Mouse (Mus musculus): ENCODE data around the gene Tspan8. TPM values are rescaled to one million over a fixed set of nuclear protein-coding genes. Genes with fewer than 3 reads are reported as not detected.

The Tspan8 gene
- polyA plus RNA-seq, 1 experiment from 2014 or later, result 5.3 TPM

- peaks cover 4% of the 10 kb centered on the region; the same call in 1 of the 2 replicates for H3K4me1 ChIP-seq
- H3K4me3 ChIP-seq (replicated peaks), result no peak overlapping the region
- H3K36me3 ChIP-seq, result no peaks in the 10 kb centered on the region
- ATAC-seq (ENCODE audit: insufficient number of reproducible peaks, low FRiP score, low TSS enrichment, low read depth), result no peak
- no peak overlapping the region for H3K27ac ChIP-seq (replicated peaks)
- H3K27me3 ChIP-seq, result no peaks in the 10 kb centered on the region
- no peak overlapping the region for H3K9ac ChIP-seq
- H3K9me3 ChIP-seq (replicated peaks), result no peaks in the 10 kb centered on the region
- H3K4me2 ChIP-seq (replicated peaks), result peak overlapping the region; percentile 19
- 39% methylated on average over 18 of the region's 18 CpGs for WGBS
Measured at GRCm38 (mm10) chr10:115846930-115847329, 30.3 kb downstream of the Tspan8 start.

GRCm38 (mm10) chr10:115848511-115848910 is 31.9 kb downstream of the Tspan8 start:
- Histone ChIP-seq H3K9ac (no peak overlapping the region), H3K27me3 (no peaks in the 10 kb centered on the region), H3K4me3 (replicated peaks) (no peak overlapping the region), H3K36me3 (no peaks in the 10 kb centered on the region), H3K4me2 (replicated peaks) (no peak overlapping the region), H3K27ac (replicated peaks) (no peak overlapping the region), H3K4me1 (peaks cover 4% of the 10 kb centered on the region; the same call in 1 of the 2 replicates), H3K9me3 (replicated peaks) (no peaks in the 10 kb centered on the region)
- no peak for ATAC-seq (ENCODE audit: insufficient number of reproducible peaks, low FRiP score, low TSS enrichment, low read depth)
- 82% methylated on average over 1 of the region's 1 CpGs for WGBS

- Histone ChIP-seq H3K36me3 (no peaks in the 10 kb centered on the region), H3K4me1 (no peaks in the 10 kb centered on the region), H3K9ac (no peak overlapping the region), H3K9me3 (replicated peaks) (no peaks in the 10 kb centered on the region), H3K4me2 (replicated peaks) (no peak overlapping the region), H3K4me3 (replicated peaks) (no peak overlapping the region), H3K27me3 (no peaks in the 10 kb centered on the region), H3K27ac (replicated peaks) (no peak overlapping the region)
- ATAC-seq (ENCODE audit: insufficient number of reproducible peaks, low FRiP score, low TSS enrichment, low read depth), result no peak
- WGBS, result 58% methylated on average over 13 of the region's 15 CpGs
Measured at GRCm38 (mm10) chr10:115860210-115860880, 43.7 kb downstream of the Tspan8 start.

- Histone ChIP-seq H3K4me1 (no peaks in the 10 kb centered on the region), H3K27me3 (no peaks in the 10 kb centered on the region), H3K9me3 (replicated peaks) (no peaks in the 10 kb centered on the region), H3K9ac (no peak overlapping the region), H3K27ac (replicated peaks) (no peak overlapping the region), H3K36me3 (no peaks in the 10 kb centered on the region), H3K4me3 (replicated peaks) (no peak overlapping the region), H3K4me2 (replicated peaks) (no peak overlapping the region)
- 62% methylated on average over 5 of the region's 5 CpGs for WGBS
- no peak for ATAC-seq (ENCODE audit: insufficient number of reproducible peaks, low FRiP score, low TSS enrichment, low read depth)
Measured at GRCm38 (mm10) chr10:115861967-115862366, 45.3 kb downstream of the Tspan8 start.

- Histone ChIP-seq H3K27ac (replicated peaks) (no peak overlapping the region), H3K4me1 (no peaks in the 10 kb centered on the region), H3K9me3 (replicated peaks) (no peaks in the 10 kb centered on the region), H3K4me3 (replicated peaks) (no peak overlapping the region), H3K36me3 (no peaks in the 10 kb centered on the region), H3K9ac (no peak overlapping the region), H3K4me2 (replicated peaks) (no peak overlapping the region), H3K27me3 (no peaks in the 10 kb centered on the region)
- ATAC-seq (ENCODE audit: insufficient number of reproducible peaks, low FRiP score, low TSS enrichment, low read depth), result no peak
- WGBS, result 91% methylated on average over 5 of the region's 5 CpGs
Measured at GRCm38 (mm10) chr10:115882757-115883156, 66.1 kb downstream of the Tspan8 start.

- Histone ChIP-seq H3K4me3 (replicated peaks) (no peak overlapping the region), H3K4me1 (peaks cover 10% of the 10 kb centered on the region; the same call in 1 of the 2 replicates), H3K27me3 (no peaks in the 10 kb centered on the region), H3K27ac (replicated peaks) (no peak overlapping the region), H3K9me3 (replicated peaks) (no peaks in the 10 kb centered on the region), H3K36me3 (no peaks in the 10 kb centered on the region), H3K4me2 (replicated peaks) (no peak overlapping the region), H3K9ac (no peak overlapping the region)
- WGBS, result 40% methylated on average over 4 of the region's 4 CpGs
- no peak for ATAC-seq (ENCODE audit: insufficient number of reproducible peaks, low FRiP score, low TSS enrichment, low read depth)
Measured at GRCm38 (mm10) chr10:115891924-115892323, 75.3 kb downstream of the Tspan8 start.

- no peak; the same call in 1 of the 2 replicates for ATAC-seq (ENCODE audit: insufficient number of reproducible peaks, low FRiP score, low TSS enrichment, low read depth)
Measured at GRCm38 (mm10) chr10:115892973-115893372, 76.3 kb downstream of the Tspan8 start.

GRCm38 (mm10) chr10:115894045-115894444 is 77.4 kb downstream of the Tspan8 start:
- WGBS, result 77% methylated on average over 5 of the region's 5 CpGs
- no peaks in the 10 kb centered on the region for H3K9me3 ChIP-seq (replicated peaks)
- H3K27me3 ChIP-seq, result no peaks in the 10 kb centered on the region
- no peak for ATAC-seq (ENCODE audit: insufficient number of reproducible peaks, low FRiP score, low TSS enrichment, low read depth)
- H3K9ac ChIP-seq, result no peak overlapping the region
- no peak overlapping the region for H3K27ac ChIP-seq (replicated peaks)
- peaks cover 12% of the 10 kb centered on the region; the same call in 1 of the 2 replicates for H3K4me1 ChIP-seq
- no peaks in the 10 kb centered on the region for H3K36me3 ChIP-seq
- no peak overlapping the region for H3K4me2 ChIP-seq (replicated peaks)
- H3K4me3 ChIP-seq (replicated peaks), result no peak overlapping the region

More at GRCm38 (mm10) chr10:115892973-115893372, 76.3 kb downstream of the Tspan8 start:
- Histone ChIP-seq H3K9me3 (replicated peaks) (no peaks in the 10 kb centered on the region), H3K27me3 (no peaks in the 10 kb centered on the region), H3K36me3 (no peaks in the 10 kb centered on the region), H3K4me1 (peaks cover 12% of the 10 kb centered on the region; the same call in 1 of the 2 replicates), H3K9ac (no peak overlapping the region), H3K4me3 (replicated peaks) (no peak overlapping the region), H3K4me2 (replicated peaks) (no peak overlapping the region), H3K27ac (replicated peaks) (no peak overlapping the region)
- WGBS, result 24% methylated on average over 6 of the region's 6 CpGs

GRCm38 (mm10) chr10:115896764-115897163 is 80.1 kb downstream of the Tspan8 start:
- no peak for ATAC-seq (ENCODE audit: insufficient number of reproducible peaks, low FRiP score, low TSS enrichment, low read depth)
- Histone ChIP-seq H3K4me3 (replicated peaks) (no peak overlapping the region), H3K36me3 (no peaks in the 10 kb centered on the region), H3K9ac (no peak overlapping the region), H3K27me3 (no peaks in the 10 kb centered on the region), H3K4me1 (peaks cover 12% of the 10 kb centered on the region; the same call in 1 of the 2 replicates), H3K9me3 (replicated peaks) (no peaks in the 10 kb centered on the region), H3K27ac (replicated peaks) (no peak overlapping the region), H3K4me2 (replicated peaks) (no peak overlapping the region)

- no peak overlapping the region for H3K4me3 ChIP-seq (replicated peaks)
- H3K36me3 ChIP-seq, result no peaks in the 10 kb centered on the region
- H3K27me3 ChIP-seq, result no peaks in the 10 kb centered on the region
- peak; percentile 73 for ATAC-seq (ENCODE audit: insufficient number of reproducible peaks, low FRiP score, low TSS enrichment, low read depth)
- peaks cover 12% of the 10 kb centered on the region; the same call in 1 of the 2 replicates for H3K4me1 ChIP-seq
- no peaks in the 10 kb centered on the region for H3K9me3 ChIP-seq (replicated peaks)
- no peak overlapping the region for H3K4me2 ChIP-seq (replicated peaks)
- 28% methylated on average over 7 of the region's 7 CpGs for WGBS
- H3K27ac ChIP-seq (replicated peaks), result no peak overlapping the region
- H3K9ac ChIP-seq, result no peak overlapping the region
Measured at GRCm38 (mm10) chr10:115897235-115897634, 80.6 kb downstream of the Tspan8 start.
